Mouse (Mus musculus) liver, embryonic 14.5 days (tissue): ENCODE measurements around the gene Dhx37.

Source experiments
- CTCF ChIP-seq: IDR thresholded peaks from 2 replicates; pipeline ENCODE4 v1.5.1; 2016; ENCODE audit warnings: antibody characterized with exemption, low read depth, control low read depth
- EP300 ChIP-seq: IDR thresholded peaks from 2 replicates; pipeline ENCODE4 v1.6.1; 2016; ENCODE audit warnings: antibody characterized with exemption, low read depth

DNA sequence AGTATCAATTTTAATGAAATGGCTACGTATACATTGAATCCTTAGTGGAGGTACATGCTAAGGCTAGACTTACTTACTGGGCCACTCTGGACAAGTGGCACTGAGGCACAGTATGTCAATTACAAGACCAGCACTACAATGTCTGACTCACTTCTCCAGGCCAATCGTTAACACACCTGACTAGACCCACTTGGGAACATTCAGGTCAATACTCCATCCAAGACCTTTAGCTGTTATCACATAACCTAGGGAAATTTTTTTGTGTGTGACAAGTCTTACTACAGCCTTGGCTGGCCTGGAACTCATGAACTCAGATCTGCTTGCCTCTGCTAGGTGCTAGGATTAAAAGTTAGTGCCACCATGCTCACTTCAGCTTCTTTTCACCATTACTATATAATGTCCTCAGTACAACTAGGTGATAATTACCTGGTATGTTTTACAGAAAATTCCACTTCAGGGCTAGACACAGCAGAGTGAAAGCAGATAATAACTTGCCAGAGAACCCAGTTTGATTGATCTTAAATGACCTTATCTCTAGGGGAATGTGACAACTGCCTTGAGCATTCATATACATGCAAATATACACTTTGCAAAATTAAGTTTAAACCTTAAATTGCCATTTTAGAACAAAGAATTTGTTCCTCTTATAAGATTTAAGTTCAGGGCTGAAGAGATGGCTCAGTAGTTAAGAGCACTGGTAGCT lies 49.3 kb downstream of the Dhx37 start:
- TF ChIP-seq EP300 (no peak), CTCF (no peak)
